Mouse (Mus musculus): Measurements from ENCODE around the gene Hhat.

GRCm38 (mm10) chr1:192682219-192682951 lies 88.6 kb downstream of the Hhat start:
- TF ChIP-seq POLR2A (IDR thresholded peaks at IDR 0.05; ENCODE audit: low read depth, low read length) (no peak), CTCF (IDR thresholded peaks at IDR 0.05; ENCODE audit: borderline replicate concordance, insufficient read depth, low read length) (no peak)
